Mouse (Mus musculus): ENCODE measurements around the gene Aff2. TPM values are rescaled to one million over a fixed set of nuclear protein-coding genes. Genes with fewer than 3 reads are reported as not detected.

Gene Aff2
- total and polyA plus RNA-seq, 3 experiments: 1.1 to 3.3 (median 2.0) TPM

DNA sequence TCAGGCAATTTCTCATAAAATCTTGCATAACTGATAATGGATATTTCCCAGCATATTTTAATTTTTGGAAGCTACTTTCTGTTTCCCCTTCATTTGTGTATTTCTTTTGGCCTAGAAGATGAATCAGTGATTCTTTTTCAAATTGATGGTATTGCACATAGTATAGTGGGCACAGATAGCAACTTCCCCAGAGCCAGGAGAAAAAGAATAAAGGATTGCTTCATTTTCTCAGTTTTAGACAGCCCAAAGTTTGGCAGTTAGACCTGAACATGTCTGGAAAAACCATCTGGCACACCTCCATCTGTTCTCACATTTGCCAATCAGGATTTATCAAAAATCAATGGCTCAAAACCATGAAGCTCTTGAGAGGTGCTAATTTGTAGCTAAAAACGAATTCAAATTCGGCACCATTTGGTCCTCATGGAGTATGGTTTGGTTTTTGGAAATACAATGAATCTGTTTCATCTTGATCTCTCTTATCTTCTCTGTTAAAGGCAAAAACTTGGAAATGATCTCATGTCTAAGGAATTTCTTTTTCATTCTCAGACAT, 441.9 kb downstream of the Aff2 start:
- DNase-seq: no peak
- no peak overlapping the region for H3K9ac ChIP-seq (ENCODE audit: low read depth, low read length)
- H3K79me2 ChIP-seq (replicated peaks; ENCODE audit: control insufficient read depth, insufficient read depth, low read length): no peaks in the 10 kb centered on the region
- H3K27me3 ChIP-seq (ENCODE audit: control insufficient read depth, insufficient read depth, low read length): no peaks in the 10 kb centered on the region
- 61% methylated on average over 2 of the region's 2 CpGs for WGBS
- H3K4me1 ChIP-seq (ENCODE audit: control insufficient read depth, insufficient read depth, low read length): no peaks in the 10 kb centered on the region
- H3K4me3 ChIP-seq: no peak overlapping the region
- intact Hi-C loops (cut with DNase I): no loop called here
- no peak for TF ChIP-seq CTCF (IDR thresholded peaks at IDR 0.05)
- no peak for TF ChIP-seq EP300 (IDR thresholded peaks at IDR 0.05; ENCODE audit: insufficient read depth, low read depth, low read length)
- no peak for TF ChIP-seq POLR2A (IDR thresholded peaks at IDR 0.05; ENCODE audit: insufficient read depth, low read depth, low read length)
- H3K36me3 ChIP-seq (ENCODE audit: control insufficient read depth, insufficient read depth, low read length): no peaks in the 10 kb centered on the region
- no peak overlapping the region for H3K27ac ChIP-seq

DNA sequence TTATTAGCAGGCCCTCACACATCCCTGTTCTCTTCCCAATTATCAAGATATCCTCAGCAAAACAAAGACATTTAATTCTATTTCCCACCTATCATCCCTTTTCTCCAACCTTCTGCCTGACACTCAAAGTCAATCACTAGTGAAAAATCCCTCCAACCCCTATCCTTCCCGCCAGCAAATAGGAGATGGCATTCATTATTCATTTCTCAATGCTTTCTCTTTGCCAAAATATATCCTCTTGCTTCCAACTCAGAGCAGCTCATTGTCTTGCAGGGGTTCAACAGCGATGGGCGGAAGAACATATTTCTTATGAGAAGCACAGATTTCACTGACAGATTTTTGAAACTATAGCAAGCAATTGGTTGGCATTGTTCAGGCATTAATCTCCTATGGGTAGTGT, 442.4 kb downstream of the Aff2 start:
- WGBS: 88% methylated on average over 3 of the region's 3 CpGs
- Histone ChIP-seq H3K27ac (no peak overlapping the region), H3K9ac (ENCODE audit: low read depth, low read length) (no peak overlapping the region), H3K27me3 (ENCODE audit: control insufficient read depth, insufficient read depth, low read length) (no peaks in the 10 kb centered on the region), H3K79me2 (replicated peaks; ENCODE audit: control insufficient read depth, insufficient read depth, low read length) (no peaks in the 10 kb centered on the region), H3K4me1 (ENCODE audit: control insufficient read depth, insufficient read depth, low read length) (no peaks in the 10 kb centered on the region), H3K36me3 (ENCODE audit: control insufficient read depth, insufficient read depth, low read length) (no peaks in the 10 kb centered on the region), H3K4me3 (no peak overlapping the region)
- intact Hi-C loops (cut with DNase I): no loop called here
- DNase-seq: no peak
- TF ChIP-seq POLR2A (IDR thresholded peaks at IDR 0.05; ENCODE audit: insufficient read depth, low read depth, low read length) (no peak), EP300 (IDR thresholded peaks at IDR 0.05; ENCODE audit: insufficient read depth, low read depth, low read length) (no peak), CTCF (IDR thresholded peaks at IDR 0.05) (no peak)

DNA sequence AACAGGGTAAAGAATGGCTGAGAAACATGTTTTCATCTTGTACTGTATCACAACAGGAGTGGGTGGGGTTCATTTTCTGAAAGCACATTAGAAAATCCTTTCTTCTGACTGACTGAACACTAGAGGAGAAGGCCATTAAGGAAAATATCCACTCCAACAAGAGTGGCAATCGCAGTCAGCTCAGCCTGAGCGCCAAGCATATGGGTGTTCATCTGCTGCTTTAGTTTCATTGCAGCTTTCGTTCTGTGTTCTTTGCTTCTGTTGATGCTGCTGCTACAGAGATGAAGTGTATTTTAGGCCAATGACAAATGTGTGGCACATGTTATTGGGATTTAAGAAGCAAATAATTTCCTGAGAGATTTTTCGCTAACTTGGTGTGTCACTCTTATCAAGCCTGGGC, 451.7 kb downstream of the Aff2 start:
- no peaks in the 10 kb centered on the region for H3K4me1 ChIP-seq (ENCODE audit: control insufficient read depth, insufficient read depth, low read length)
- WGBS: 92% methylated on average over 4 of the region's 4 CpGs
- intact Hi-C loops (cut with DNase I): no loop called here
- no peaks in the 10 kb centered on the region for H3K27me3 ChIP-seq (ENCODE audit: control insufficient read depth, insufficient read depth, low read length)
- no peaks in the 10 kb centered on the region for H3K79me2 ChIP-seq (replicated peaks; ENCODE audit: control insufficient read depth, insufficient read depth, low read length)
- no peaks in the 10 kb centered on the region for H3K36me3 ChIP-seq (ENCODE audit: control insufficient read depth, insufficient read depth, low read length)
- H3K9ac ChIP-seq (ENCODE audit: low read depth, low read length): no peak overlapping the region
- DNase-seq: no peak
- TF ChIP-seq EP300 (IDR thresholded peaks at IDR 0.05; ENCODE audit: insufficient read depth, low read depth, low read length): no peak
- no peak for TF ChIP-seq CTCF (IDR thresholded peaks at IDR 0.05)
- TF ChIP-seq POLR2A (IDR thresholded peaks at IDR 0.05; ENCODE audit: insufficient read depth, low read depth, low read length): no peak
- no peak overlapping the region for H3K27ac ChIP-seq
- no peak overlapping the region for H3K4me3 ChIP-seq

DNA sequence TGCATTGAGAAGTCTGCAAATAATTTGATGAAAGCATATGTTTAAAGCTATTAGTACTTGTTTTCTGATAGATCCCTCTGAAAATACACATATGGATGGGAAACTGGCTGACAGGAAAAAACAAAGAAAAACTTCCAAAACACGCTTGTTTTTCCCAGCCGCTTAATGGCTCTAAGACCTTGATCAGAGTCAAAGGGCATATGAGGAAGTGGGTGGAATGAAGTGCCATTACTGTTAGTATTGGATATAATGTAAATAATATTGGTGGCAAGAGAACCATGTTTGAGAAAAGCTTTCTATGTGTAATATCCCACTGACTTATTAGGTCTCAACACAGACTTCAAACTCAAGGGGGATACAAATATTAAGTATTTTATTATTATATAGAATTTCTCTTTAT, 455.0 kb downstream of the Aff2 start:
- no peak for DNase-seq
- H3K9ac ChIP-seq (ENCODE audit: low read depth, low read length): no peak overlapping the region
- no peaks in the 10 kb centered on the region for H3K79me2 ChIP-seq (replicated peaks; ENCODE audit: control insufficient read depth, insufficient read depth, low read length)
- TF ChIP-seq EP300 (IDR thresholded peaks at IDR 0.05; ENCODE audit: insufficient read depth, low read depth, low read length): no peak
- no peak for TF ChIP-seq CTCF (IDR thresholded peaks at IDR 0.05)
- TF ChIP-seq POLR2A (IDR thresholded peaks at IDR 0.05; ENCODE audit: insufficient read depth, low read depth, low read length): no peak
- no peaks in the 10 kb centered on the region for H3K27me3 ChIP-seq (ENCODE audit: control insufficient read depth, insufficient read depth, low read length)
- no peaks in the 10 kb centered on the region for H3K4me1 ChIP-seq (ENCODE audit: control insufficient read depth, insufficient read depth, low read length)
- no peak overlapping the region for H3K4me3 ChIP-seq
- WGBS: 82% methylated on average over 2 of the region's 2 CpGs
- no peaks in the 10 kb centered on the region for H3K36me3 ChIP-seq (ENCODE audit: control insufficient read depth, insufficient read depth, low read length)
- intact Hi-C loops (cut with DNase I): no loop called here
- H3K27ac ChIP-seq: no peak overlapping the region

DNA sequence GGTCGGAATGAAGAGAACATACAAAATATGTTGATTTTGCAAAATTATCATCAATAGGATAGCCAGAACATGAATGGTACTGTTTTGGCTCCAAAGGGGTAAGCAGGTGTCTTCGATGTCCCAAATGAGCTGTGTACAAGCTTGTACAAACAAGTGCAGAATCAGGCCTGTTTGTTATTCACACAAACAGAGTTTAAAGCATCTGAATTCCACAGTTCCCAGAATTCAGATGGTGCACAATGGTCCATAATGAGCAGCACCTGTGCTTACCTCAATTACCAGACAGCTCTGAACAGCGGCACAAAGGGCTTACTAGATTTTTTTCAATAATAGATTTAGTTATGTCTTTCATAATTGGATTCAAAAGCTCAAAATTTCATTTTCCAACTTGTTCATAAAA, 457.6 kb downstream of the Aff2 start:
- WGBS: 84% methylated on average over 3 of the region's 3 CpGs
- intact Hi-C loops (cut with DNase I): no loop called here
- no peak for DNase-seq

DNA sequence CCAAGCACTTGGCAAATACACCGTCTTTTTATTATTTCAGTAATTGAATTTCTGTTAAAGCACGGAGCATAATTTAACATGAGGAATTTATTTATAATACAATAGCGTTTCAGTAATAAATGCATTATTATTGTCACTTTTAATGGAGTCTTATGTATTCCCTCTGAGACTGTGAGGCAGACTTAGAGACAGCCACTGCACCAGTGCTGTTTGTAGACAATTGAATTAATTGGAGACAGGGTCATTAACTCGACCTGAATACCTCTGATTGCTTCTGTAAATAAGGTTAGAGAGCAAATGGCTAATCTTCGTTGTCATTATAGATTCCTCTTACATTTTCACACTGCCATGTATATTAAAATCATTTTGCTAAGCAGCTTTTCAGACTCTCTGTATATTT, 458.1 kb downstream of the Aff2 start:
- Histone ChIP-seq H3K36me3 (ENCODE audit: control insufficient read depth, insufficient read depth, low read length) (no peaks in the 10 kb centered on the region), H3K27me3 (ENCODE audit: control insufficient read depth, insufficient read depth, low read length) (no peaks in the 10 kb centered on the region), H3K79me2 (replicated peaks; ENCODE audit: control insufficient read depth, insufficient read depth, low read length) (no peaks in the 10 kb centered on the region), H3K4me3 (no peak overlapping the region), H3K9ac (ENCODE audit: low read depth, low read length) (no peak overlapping the region), H3K4me1 (ENCODE audit: control insufficient read depth, insufficient read depth, low read length) (no peaks in the 10 kb centered on the region), H3K27ac (no peak overlapping the region)
- intact Hi-C loops (cut with DNase I): no loop called here
- TF ChIP-seq POLR2A (IDR thresholded peaks at IDR 0.05; ENCODE audit: insufficient read depth, low read depth, low read length) (no peak), CTCF (IDR thresholded peaks at IDR 0.05) (no peak), EP300 (IDR thresholded peaks at IDR 0.05; ENCODE audit: insufficient read depth, low read depth, low read length) (no peak)
- DNase-seq: no peak
- 69% methylated on average over 5 of the region's 5 CpGs for WGBS

More for the DNA sequence above, 457.6 kb downstream of the Aff2 start:
- Histone ChIP-seq H3K79me2 (replicated peaks; ENCODE audit: control insufficient read depth, insufficient read depth, low read length) (no peaks in the 10 kb centered on the region), H3K36me3 (ENCODE audit: control insufficient read depth, insufficient read depth, low read length) (no peaks in the 10 kb centered on the region), H3K9ac (ENCODE audit: low read depth, low read length) (no peak overlapping the region), H3K4me1 (ENCODE audit: control insufficient read depth, insufficient read depth, low read length) (no peaks in the 10 kb centered on the region), H3K27me3 (ENCODE audit: control insufficient read depth, insufficient read depth, low read length) (no peaks in the 10 kb centered on the region), H3K4me3 (no peak overlapping the region), H3K27ac (no peak overlapping the region)
- TF ChIP-seq CTCF (IDR thresholded peaks at IDR 0.05) (no peak), EP300 (IDR thresholded peaks at IDR 0.05; ENCODE audit: insufficient read depth, low read depth, low read length) (no peak), POLR2A (IDR thresholded peaks at IDR 0.05; ENCODE audit: insufficient read depth, low read depth, low read length) (no peak)

Data from heart, adult 2 months (tissue).